Mouse (Mus musculus): ENCODE measurements around the gene Wdr26. TPM values are rescaled to one million over a fixed set of nuclear protein-coding genes. Genes with fewer than 3 reads are reported as not detected.

The Wdr26 gene
- polyA plus RNA-seq, 2 experiments: 50.2 to 58.7 TPM

GRCm38 (mm10) chr1:181246487-181247138 is 34.8 kb upstream of the Wdr26 start:
- Histone ChIP-seq H3K27me3 (ENCODE audit: control insufficient read depth, insufficient read depth, low read length) (no peaks in the 10 kb centered on the region), H3K4me1 (ENCODE audit: control insufficient read depth, insufficient read depth, low read length) (no peaks in the 10 kb centered on the region), H3K27ac (replicated peaks; ENCODE audit: low read depth, low read length) (no peak overlapping the region), H3K4me2 (replicated peaks; ENCODE audit: low read depth, low read length, severe bottlenecking) (no peak overlapping the region), H3K36me3 (ENCODE audit: control insufficient read depth, insufficient read depth, low read length) (no peaks in the 10 kb centered on the region), H3K9ac (ENCODE audit: low read depth, low read length, severe bottlenecking) (no peak overlapping the region; the same call in 1 of the 2 replicates), H3K9me3 (ENCODE audit: control insufficient read depth, low read length) (no peaks in the 10 kb centered on the region), H3K4me3 (replicated peaks; ENCODE audit: low read length) (no peak overlapping the region)
- DNase-seq (ENCODE audit: low spot score): no peak
- WGBS: 43% methylated on average over 7 of the region's 7 CpGs
- ATAC-seq (ENCODE audit: low FRiP score, low read depth): no peak
- no peak for TF ChIP-seq POLR2A (IDR thresholded peaks at IDR 0.05; ENCODE audit: borderline replicate concordance, extremely low read depth, insufficient read depth, insufficient read length)

DNA sequence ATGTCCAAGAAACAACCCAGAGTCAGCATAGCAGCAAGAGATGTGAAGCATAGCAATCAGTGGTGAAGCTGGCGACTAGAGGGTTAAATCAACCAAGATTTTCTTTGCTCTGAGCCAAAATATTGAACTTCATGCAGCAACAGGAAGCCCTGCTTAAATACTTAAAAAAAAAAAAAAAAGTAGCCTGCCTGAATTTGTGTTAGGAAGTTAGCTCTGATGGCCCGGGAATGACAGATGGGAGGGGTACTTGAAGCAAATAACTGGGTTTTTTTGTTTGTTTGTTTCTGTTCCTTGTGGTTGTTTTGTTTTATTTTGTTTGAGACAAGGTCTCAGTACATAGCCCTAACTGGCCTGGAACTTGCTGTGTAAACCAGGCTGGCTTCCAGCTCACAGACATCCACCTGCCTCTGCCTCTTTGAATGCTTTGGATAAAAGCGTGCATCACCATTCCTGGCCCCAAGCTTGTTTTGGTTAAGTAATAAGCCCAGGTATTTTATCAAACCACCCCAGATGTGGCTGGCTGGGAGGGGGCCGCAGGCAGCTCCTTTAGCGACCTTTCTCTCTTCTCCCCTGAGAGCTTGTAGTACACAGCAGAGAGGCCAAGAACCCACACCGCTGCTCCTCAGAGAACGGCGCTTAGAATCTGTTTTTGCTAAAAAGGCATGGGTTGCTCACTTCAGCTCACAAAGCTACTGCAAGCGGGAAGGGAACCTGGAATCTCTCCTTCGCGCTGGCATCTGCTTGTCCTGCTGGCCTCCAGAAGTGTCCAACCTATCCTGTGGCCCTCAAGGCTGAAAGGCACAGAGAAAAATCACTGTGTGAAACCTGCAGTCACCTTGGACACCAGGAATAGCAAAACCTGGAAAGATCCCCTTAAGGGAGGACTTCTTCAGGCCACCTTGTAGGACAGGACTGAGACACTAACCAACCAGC is 34.0 kb upstream of the Wdr26 start:
- Histone ChIP-seq H3K4me3 (replicated peaks; ENCODE audit: low read length) (no peak overlapping the region), H3K27me3 (ENCODE audit: control insufficient read depth, insufficient read depth, low read length) (no peaks in the 10 kb centered on the region), H3K9ac (ENCODE audit: low read depth, low read length, severe bottlenecking) (no peak overlapping the region), H3K9me3 (ENCODE audit: control insufficient read depth, low read length) (no peaks in the 10 kb centered on the region), H3K27ac (replicated peaks; ENCODE audit: low read depth, low read length) (no peak overlapping the region), H3K36me3 (ENCODE audit: control insufficient read depth, insufficient read depth, low read length) (no peaks in the 10 kb centered on the region), H3K4me2 (replicated peaks; ENCODE audit: low read depth, low read length, severe bottlenecking) (no peak overlapping the region), H3K4me1 (ENCODE audit: control insufficient read depth, insufficient read depth, low read length) (no peaks in the 10 kb centered on the region)
- no peak for ATAC-seq (ENCODE audit: low FRiP score, low read depth)
- WGBS: 78% methylated on average over 11 of the region's 11 CpGs
- DNase-seq (ENCODE audit: low spot score): no peak
- TF ChIP-seq POLR2A (IDR thresholded peaks at IDR 0.05; ENCODE audit: borderline replicate concordance, extremely low read depth, insufficient read depth, insufficient read length): no peak

DNA sequence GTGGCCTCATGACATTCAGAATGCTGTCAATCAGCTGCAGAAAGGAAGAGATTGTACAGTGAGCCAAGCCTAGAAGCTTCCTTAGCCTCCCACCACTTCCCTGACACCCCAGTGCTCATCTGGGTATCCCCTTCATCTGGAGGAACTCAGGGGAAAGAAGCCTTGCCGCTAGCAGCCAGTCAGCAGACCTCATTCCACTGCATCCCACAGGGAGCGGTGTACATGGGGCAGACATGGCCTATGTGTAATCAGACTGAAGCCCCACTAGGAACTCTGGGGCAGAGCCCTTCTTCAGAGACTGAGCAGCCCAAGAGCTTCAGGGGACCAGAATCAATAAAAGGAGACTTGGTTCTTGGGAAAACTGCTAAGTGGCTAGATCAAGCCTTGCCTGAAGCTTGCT is 33.3 kb upstream of the Wdr26 start:
- DNase-seq (ENCODE audit: low spot score): no peak
- no peak for ATAC-seq (ENCODE audit: low FRiP score, low read depth)

GRCm38 (mm10) chr1:181241185-181241584 is 29.4 kb upstream of the Wdr26 start:
- H3K4me2 ChIP-seq (replicated peaks; ENCODE audit: low read depth, low read length, severe bottlenecking): no peak overlapping the region
- DNase-seq (ENCODE audit: low spot score) (no peak), ATAC-seq (ENCODE audit: low FRiP score, low read depth) (no peak)
- WGBS: 99% methylated on average over 3 of the region's 3 CpGs
- no peaks in the 10 kb centered on the region for H3K9me3 ChIP-seq (ENCODE audit: control insufficient read depth, low read length)
- H3K27me3 ChIP-seq (ENCODE audit: control insufficient read depth, insufficient read depth, low read length): no peaks in the 10 kb centered on the region
- no peak overlapping the region for H3K4me3 ChIP-seq (replicated peaks; ENCODE audit: low read length)
- no peak overlapping the region for H3K9ac ChIP-seq (ENCODE audit: low read depth, low read length, severe bottlenecking)
- H3K36me3 ChIP-seq (ENCODE audit: control insufficient read depth, insufficient read depth, low read length): no peaks in the 10 kb centered on the region
- no peak for TF ChIP-seq POLR2A (IDR thresholded peaks at IDR 0.05; ENCODE audit: borderline replicate concordance, extremely low read depth, insufficient read depth, insufficient read length)
- H3K4me1 ChIP-seq (ENCODE audit: control insufficient read depth, insufficient read depth, low read length): no peaks in the 10 kb centered on the region
- H3K27ac ChIP-seq (replicated peaks; ENCODE audit: low read depth, low read length): no peak overlapping the region

More for the DNA sequence above, 33.3 kb upstream of the Wdr26 start:
- no peak for TF ChIP-seq POLR2A (IDR thresholded peaks at IDR 0.05; ENCODE audit: borderline replicate concordance, extremely low read depth, insufficient read depth, insufficient read length)
- Histone ChIP-seq H3K4me2 (replicated peaks; ENCODE audit: low read depth, low read length, severe bottlenecking) (no peak overlapping the region), H3K27me3 (ENCODE audit: control insufficient read depth, insufficient read depth, low read length) (no peaks in the 10 kb centered on the region), H3K4me1 (ENCODE audit: control insufficient read depth, insufficient read depth, low read length) (no peaks in the 10 kb centered on the region), H3K27ac (replicated peaks; ENCODE audit: low read depth, low read length) (no peak overlapping the region), H3K9me3 (ENCODE audit: control insufficient read depth, low read length) (no peaks in the 10 kb centered on the region), H3K4me3 (replicated peaks; ENCODE audit: low read length) (no peak overlapping the region), H3K36me3 (ENCODE audit: control insufficient read depth, insufficient read depth, low read length) (no peaks in the 10 kb centered on the region), H3K9ac (ENCODE audit: low read depth, low read length, severe bottlenecking) (no peak overlapping the region)
- WGBS: 85% methylated on average over 2 of the region's 2 CpGs

GRCm38 (mm10) chr1:181237332-181237731 is 25.5 kb upstream of the Wdr26 start:
- Histone ChIP-seq H3K4me2 (replicated peaks; ENCODE audit: low read depth, low read length, severe bottlenecking) (no peak overlapping the region), H3K4me1 (ENCODE audit: control insufficient read depth, insufficient read depth, low read length) (peaks cover 5% of the 10 kb centered on the region; the same call in 1 of the 2 replicates), H3K9me3 (ENCODE audit: control insufficient read depth, low read length) (no peaks in the 10 kb centered on the region), H3K4me3 (replicated peaks; ENCODE audit: low read length) (no peak overlapping the region), H3K27ac (replicated peaks; ENCODE audit: low read depth, low read length) (no peak overlapping the region), H3K9ac (ENCODE audit: low read depth, low read length, severe bottlenecking) (no peak overlapping the region), H3K36me3 (ENCODE audit: control insufficient read depth, insufficient read depth, low read length) (no peaks in the 10 kb centered on the region), H3K27me3 (ENCODE audit: control insufficient read depth, insufficient read depth, low read length) (no peaks in the 10 kb centered on the region)
- 49% methylated on average over 5 of the region's 5 CpGs for WGBS
- no peak for TF ChIP-seq POLR2A (IDR thresholded peaks at IDR 0.05; ENCODE audit: borderline replicate concordance, extremely low read depth, insufficient read depth, insufficient read length)
- ATAC-seq (ENCODE audit: low FRiP score, low read depth): no peak
- DNase-seq (ENCODE audit: low spot score): no peak
